Mouse (Mus musculus): ENCODE measurements at regions not wholly inside any gene's neighbourhood (a gene's known extent, or its start where the extent isn't known, plus 50 kb on each side); places are given as distances from the start of the nearest gene placed in this dataset.

GRCm38 (mm10) chr4:124509695-124510094, 100.9 kb downstream of the 3100002H09Rik start:
- Histone ChIP-seq H3K79me2 (ENCODE audit: control insufficient read depth, insufficient read depth, low read length, poor library complexity) (no peaks in the 10 kb centered on the region), H3K36me3 (ENCODE audit: control insufficient read depth in 1 of 2, insufficient read depth in 2 of 2, low read length in 2 of 2) (no peaks in the 10 kb centered on the region), H3K9ac (ENCODE audit: control insufficient read depth, low read depth, low read length, poor library complexity, severe bottlenecking) (no peak overlapping the region), H3K27ac (ENCODE audit: control insufficient read depth, low read depth, low read length) (no peak overlapping the region), H3K4me3 (ENCODE audit: control insufficient read depth in 1 of 2, insufficient read depth in 1 of 2, low read depth in 2 of 2, low read length in 2 of 2) (no peak overlapping the region), H3K27me3 (ENCODE audit: control insufficient read depth in 1 of 2, insufficient read depth in 2 of 2, low read length in 2 of 2) (no peaks in the 10 kb centered on the region; a peak in 1 of 4 replicates), H3K4me1 (ENCODE audit: control insufficient read depth in 1 of 2, insufficient read depth in 2 of 2, low read length in 2 of 2) (no peaks in the 10 kb centered on the region), H3K9me3 (replicated peaks; ENCODE audit: insufficient read depth, low read length) (no peaks in the 10 kb centered on the region)
- TF ChIP-seq TAL1 (IDR thresholded peaks at IDR 0.05; ENCODE audit: low read length): no peak
- no peak for TF ChIP-seq TCF12 (IDR thresholded peaks at IDR 0.05; ENCODE audit: low read depth, low read length)
- TF ChIP-seq CTCF (IDR thresholded peaks at IDR 0.05 in 2 of 3, conservative IDR thresholded peaks at IDR 0.05 in 1 of 3; ENCODE audit: control insufficient read depth in 1 of 3, insufficient read depth in 1 of 3, low read depth in 2 of 3, low read length in 3 of 3, poor library complexity in 1 of 3, severe bottlenecking in 1 of 3): no peak
- no peak for TF ChIP-seq ETS1 (IDR thresholded peaks at IDR 0.05; ENCODE audit: low read depth, low read length)
- TF ChIP-seq SMC3 (IDR thresholded peaks at IDR 0.05; ENCODE audit: low read depth, low read length): no peak
- TF ChIP-seq ZC3H11A (IDR thresholded peaks at IDR 0.05; ENCODE audit: low read depth, low read length): no peak
- DNase-seq (ENCODE audit: low read depth, low spot score): no peak

GRCm38 (mm10) chr4:124506083-124506647, 104.4 kb downstream of the 3100002H09Rik start:
- H3K79me2 ChIP-seq (ENCODE audit: control insufficient read depth, insufficient read depth, low read length, poor library complexity): no peaks in the 10 kb centered on the region
- no peak for DNase-seq (ENCODE audit: low read depth, low spot score)
- TF ChIP-seq KAT2A (conservative IDR thresholded peaks at IDR 0.05; ENCODE audit: low read depth, low read length) (no peak), USF2 (IDR thresholded peaks at IDR 0.05; ENCODE audit: borderline replicate concordance in 1 of 2, insufficient read depth in 1 of 2, low read depth in 1 of 2, low read length in 2 of 2) (no peak), SIN3A (IDR thresholded peaks at IDR 0.05; ENCODE audit: low read length) (no peak), GABPA (IDR thresholded peaks at IDR 0.05; ENCODE audit: low read depth, low read length) (no peak), MEF2A (IDR thresholded peaks at IDR 0.05; ENCODE audit: extremely low read depth, insufficient replicate concordance, low read depth, low read length, poor library complexity, severe bottlenecking) (no peak), ZKSCAN1 (IDR thresholded peaks at IDR 0.05; ENCODE audit: low read depth, low read length) (no peak), UBTF (IDR thresholded peaks at IDR 0.05; ENCODE audit: borderline replicate concordance, insufficient read depth, low read depth, low read length) (no peak), MAX (IDR thresholded peaks at IDR 0.05; ENCODE audit: low read length) (no peak), ZNF384 (IDR thresholded peaks at IDR 0.05; ENCODE audit: low read depth, low read length) (no peak), RCOR1 (IDR thresholded peaks at IDR 0.05; ENCODE audit: low read depth, low read length) (no peak), HCFC1 (IDR thresholded peaks at IDR 0.05; ENCODE audit: low read depth, low read length) (no peak), POLR2AphosphoS2 (IDR thresholded peaks at IDR 0.05; ENCODE audit: low read length) (no peak), TAL1 (IDR thresholded peaks at IDR 0.05; ENCODE audit: low read length) (no peak), USF1 (IDR thresholded peaks at IDR 0.05; ENCODE audit: low read depth, low read length) (no peak), GATA1 (IDR thresholded peaks at IDR 0.05; ENCODE audit: low read depth, low read length) (no peak), ZMIZ1 (IDR thresholded peaks at IDR 0.05; ENCODE audit: low read depth, low read length) (no peak), ETS1 (IDR thresholded peaks at IDR 0.05; ENCODE audit: low read depth, low read length) (no peak), ZC3H11A (IDR thresholded peaks at IDR 0.05; ENCODE audit: low read depth, low read length) (no peak)
- no peaks in the 10 kb centered on the region for H3K36me3 ChIP-seq (ENCODE audit: control insufficient read depth in 1 of 2, insufficient read depth in 2 of 2, low read length in 2 of 2)
- no peaks in the 10 kb centered on the region for H3K9me3 ChIP-seq (replicated peaks; ENCODE audit: insufficient read depth, low read length)
- H3K4me1 ChIP-seq (ENCODE audit: control insufficient read depth in 1 of 2, insufficient read depth in 2 of 2, low read length in 2 of 2): no peaks in the 10 kb centered on the region
- H3K4me3 ChIP-seq (ENCODE audit: control insufficient read depth in 1 of 2, insufficient read depth in 1 of 2, low read depth in 2 of 2, low read length in 2 of 2): no peak overlapping the region
- H3K27ac ChIP-seq (ENCODE audit: control insufficient read depth, low read depth, low read length): no peak overlapping the region
- H3K27me3 ChIP-seq (ENCODE audit: control insufficient read depth in 1 of 2, insufficient read depth in 2 of 2, low read length in 2 of 2): no peaks in the 10 kb centered on the region
- H3K9ac ChIP-seq (ENCODE audit: control insufficient read depth, low read depth, low read length, poor library complexity, severe bottlenecking): no peak overlapping the region
